Mouse (Mus musculus): Measurements from ENCODE around the gene Poc1a. TPM values are rescaled to one million over a fixed set of nuclear protein-coding genes. Genes with fewer than 3 reads are reported as not detected.

Gene Poc1a
- total and polyA plus RNA-seq, 3 experiments: 14.8 to 25.6 (median 20.2) TPM

DNA sequence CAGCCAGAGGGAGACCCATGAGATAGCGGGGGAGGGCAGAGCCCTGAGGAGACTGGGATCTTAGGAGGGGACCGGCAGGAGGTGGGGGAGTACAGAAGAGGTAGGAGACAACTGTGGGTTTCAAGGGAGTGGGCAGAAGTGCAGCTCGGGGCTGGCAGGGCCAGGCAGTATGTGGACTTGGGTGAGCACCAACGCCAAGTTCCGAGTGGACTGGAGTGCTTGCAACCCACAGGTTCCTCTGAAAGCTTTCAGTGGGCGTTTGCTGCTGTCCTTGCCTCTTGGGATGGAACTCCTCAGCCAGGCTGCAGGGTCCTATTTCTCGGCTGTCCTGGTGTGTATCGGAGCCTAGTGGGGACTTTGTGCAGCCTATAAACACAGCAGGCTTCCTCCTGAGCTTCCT, 9.0 kb downstream of the Poc1a start:
- DNase-seq (ENCODE audit: low spot score) (no peak), ATAC-seq (ENCODE audit: extremely low read depth, insufficient number of reproducible peaks, low FRiP score, poor library complexity, severe bottlenecking) (no peak)
- peaks cover 91% of the 10 kb centered on the region for H3K36me3 ChIP-seq (replicated peaks)
- no peaks in the 10 kb centered on the region for H3K27me3 ChIP-seq (ENCODE audit: insufficient read depth, low read length)
- H3K4me1 ChIP-seq (ENCODE audit: insufficient read depth, low read depth, low read length): no peaks in the 10 kb centered on the region
- H3K4me3 ChIP-seq (ENCODE audit: low read depth, low read length): no peak overlapping the region
- H3K9me3 ChIP-seq (replicated peaks): no peaks in the 10 kb centered on the region
- no peak for TF ChIP-seq GATA1 (IDR thresholded peaks at IDR 0.05; ENCODE audit: borderline replicate concordance, low read length)
- TF ChIP-seq CTCF (IDR thresholded peaks at IDR 0.05; ENCODE audit: low read depth, low read length): no peak
- no peak for TF ChIP-seq POLR2AphosphoS5 (IDR thresholded peaks at IDR 0.05; ENCODE audit: insufficient replicate concordance, low read depth, low read length)
- no peak for TF ChIP-seq GATA2 (IDR thresholded peaks at IDR 0.05; ENCODE audit: borderline replicate concordance, low read depth, low read length)
- TF ChIP-seq TAL1 (conservative IDR thresholded peaks at IDR 0.05; ENCODE audit: low read depth, low read length): no peak

DNA sequence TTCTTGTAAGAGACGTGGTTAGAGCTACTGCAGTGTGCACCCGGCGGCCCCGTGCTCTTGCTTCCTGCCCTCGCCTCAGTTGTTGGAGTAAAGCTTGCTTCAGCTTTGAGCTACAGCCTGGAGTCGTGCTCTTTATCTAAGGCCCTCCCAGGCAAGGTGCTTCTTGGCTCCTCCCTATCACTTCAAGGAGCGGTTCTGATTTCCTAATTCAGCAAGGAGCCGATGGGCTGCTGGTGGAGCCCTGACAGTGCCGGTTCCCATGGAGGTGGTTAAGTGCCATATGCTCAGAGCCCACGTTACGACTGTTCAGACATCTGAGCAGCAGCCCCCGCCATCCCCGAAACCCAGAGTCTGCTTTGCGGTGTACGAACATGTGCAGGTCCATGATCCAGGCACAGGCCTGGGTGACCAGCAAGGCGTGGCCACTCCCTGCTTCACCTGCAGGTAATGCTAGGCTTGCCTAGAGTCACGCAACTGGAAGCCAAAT, 9.8 kb downstream of the Poc1a start:
- H3K36me3 ChIP-seq (replicated peaks): peaks cover 93% of the 10 kb centered on the region
- no peaks in the 10 kb centered on the region for H3K27me3 ChIP-seq (ENCODE audit: insufficient read depth, low read length)
- no peak overlapping the region for H3K4me3 ChIP-seq (ENCODE audit: low read depth, low read length)
- no peaks in the 10 kb centered on the region for H3K4me1 ChIP-seq (ENCODE audit: insufficient read depth, low read depth, low read length)
- H3K9me3 ChIP-seq (replicated peaks): no peaks in the 10 kb centered on the region
- DNase-seq (ENCODE audit: low spot score) (no peak), ATAC-seq (ENCODE audit: extremely low read depth, insufficient number of reproducible peaks, low FRiP score, poor library complexity, severe bottlenecking) (no peak)
- no peak for TF ChIP-seq POLR2AphosphoS5 (IDR thresholded peaks at IDR 0.05; ENCODE audit: insufficient replicate concordance, low read depth, low read length)
- no peak for TF ChIP-seq CTCF (IDR thresholded peaks at IDR 0.05; ENCODE audit: low read depth, low read length)
- TF ChIP-seq TAL1 (conservative IDR thresholded peaks at IDR 0.05; ENCODE audit: low read depth, low read length): no peak
- TF ChIP-seq GATA1 (IDR thresholded peaks at IDR 0.05; ENCODE audit: borderline replicate concordance, low read length): no peak

DNA sequence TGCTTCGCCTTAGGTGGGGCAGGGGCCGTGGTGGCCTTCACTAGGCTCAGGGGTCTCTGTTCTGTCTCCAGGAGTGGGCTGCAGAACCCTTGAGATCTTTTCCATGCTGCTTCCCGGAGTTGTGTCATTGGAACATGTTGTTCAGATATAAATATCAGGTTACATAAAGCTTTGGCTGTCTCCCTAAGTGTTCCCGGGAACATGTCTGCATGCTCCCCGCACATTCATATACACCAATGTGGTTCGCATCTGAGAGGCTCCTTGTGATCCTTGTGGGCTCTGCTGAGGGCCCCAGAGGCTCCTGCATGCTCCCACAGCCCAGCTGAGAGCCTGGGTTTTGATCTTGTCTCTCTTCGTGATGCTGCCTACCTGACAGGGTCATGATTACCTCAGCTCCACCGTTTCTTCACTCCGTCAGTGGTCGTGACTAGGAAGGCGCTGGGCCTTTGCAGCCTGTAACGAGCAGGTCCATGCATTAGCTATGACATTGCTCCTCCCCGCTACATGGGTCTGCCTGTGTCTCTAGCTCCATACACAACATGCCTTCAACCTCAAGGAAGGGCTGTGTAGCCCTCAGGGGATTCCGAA, 12.8 kb downstream of the Poc1a start:
- Histone ChIP-seq H3K27me3 (ENCODE audit: insufficient read depth, low read length) (no peaks in the 10 kb centered on the region), H3K36me3 (replicated peaks) (peaks cover 93% of the 10 kb centered on the region), H3K4me1 (ENCODE audit: insufficient read depth, low read depth, low read length) (no peaks in the 10 kb centered on the region), H3K9me3 (replicated peaks) (no peaks in the 10 kb centered on the region), H3K4me3 (ENCODE audit: low read depth, low read length) (no peak overlapping the region)
- ATAC-seq (ENCODE audit: extremely low read depth, insufficient number of reproducible peaks, low FRiP score, poor library complexity, severe bottlenecking) (no peak), DNase-seq (ENCODE audit: low spot score) (no peak)
- TF ChIP-seq GATA1 (IDR thresholded peaks at IDR 0.05; ENCODE audit: borderline replicate concordance, low read length) (no peak), TAL1 (conservative IDR thresholded peaks at IDR 0.05; ENCODE audit: low read depth, low read length) (no peak), CTCF (IDR thresholded peaks at IDR 0.05; ENCODE audit: low read depth, low read length) (no peak), GATA2 (IDR thresholded peaks at IDR 0.05; ENCODE audit: borderline replicate concordance, low read depth, low read length) (no peak), POLR2AphosphoS5 (IDR thresholded peaks at IDR 0.05; ENCODE audit: insufficient replicate concordance, low read depth, low read length) (no peak)

DNA sequence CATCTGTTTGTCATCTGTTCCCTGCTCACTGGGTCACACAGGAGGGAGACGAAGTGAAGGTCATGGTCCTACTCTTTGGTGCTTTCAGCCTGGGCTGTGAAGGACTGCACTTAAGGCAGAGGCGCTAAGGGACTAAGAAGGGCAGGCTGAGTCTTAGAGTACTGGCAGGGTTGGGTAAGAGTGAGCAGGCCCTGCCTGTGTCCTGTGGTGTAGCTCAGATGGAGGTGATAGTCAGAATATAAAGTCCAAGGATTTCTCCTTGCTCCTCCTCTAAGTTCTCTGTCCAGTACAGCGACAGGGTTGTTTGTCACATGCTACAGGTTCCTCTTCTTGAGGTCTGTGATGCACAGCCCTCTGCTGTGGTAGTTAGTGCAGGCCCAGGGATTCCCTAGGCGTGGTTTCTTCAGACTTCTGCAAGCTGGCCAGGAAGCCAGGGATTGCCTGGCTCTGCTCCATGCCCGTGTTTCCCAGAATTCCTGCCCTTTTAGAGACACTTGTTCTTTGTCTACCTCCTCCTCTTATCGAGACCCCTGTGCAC, 15.8 kb downstream of the Poc1a start:
- no peaks in the 10 kb centered on the region for H3K27me3 ChIP-seq (ENCODE audit: insufficient read depth, low read length)
- no peak for TF ChIP-seq GATA2 (IDR thresholded peaks at IDR 0.05; ENCODE audit: borderline replicate concordance, low read depth, low read length)
- no peak for TF ChIP-seq CTCF (IDR thresholded peaks at IDR 0.05; ENCODE audit: low read depth, low read length)
- no peak for TF ChIP-seq TAL1 (conservative IDR thresholded peaks at IDR 0.05; ENCODE audit: low read depth, low read length)
- TF ChIP-seq POLR2AphosphoS5 (IDR thresholded peaks at IDR 0.05; ENCODE audit: insufficient replicate concordance, low read depth, low read length): no peak
- no peak for TF ChIP-seq GATA1 (IDR thresholded peaks at IDR 0.05; ENCODE audit: borderline replicate concordance, low read length)
- no peak overlapping the region for H3K4me3 ChIP-seq (ENCODE audit: low read depth, low read length)
- ATAC-seq (ENCODE audit: extremely low read depth, insufficient number of reproducible peaks, low FRiP score, poor library complexity, severe bottlenecking) (no peak), DNase-seq (ENCODE audit: low spot score) (no peak)
- no peaks in the 10 kb centered on the region for H3K9me3 ChIP-seq (replicated peaks)
- H3K4me1 ChIP-seq (ENCODE audit: insufficient read depth, low read depth, low read length): no peaks in the 10 kb centered on the region
- peaks cover 96% of the 10 kb centered on the region for H3K36me3 ChIP-seq (replicated peaks)

DNA sequence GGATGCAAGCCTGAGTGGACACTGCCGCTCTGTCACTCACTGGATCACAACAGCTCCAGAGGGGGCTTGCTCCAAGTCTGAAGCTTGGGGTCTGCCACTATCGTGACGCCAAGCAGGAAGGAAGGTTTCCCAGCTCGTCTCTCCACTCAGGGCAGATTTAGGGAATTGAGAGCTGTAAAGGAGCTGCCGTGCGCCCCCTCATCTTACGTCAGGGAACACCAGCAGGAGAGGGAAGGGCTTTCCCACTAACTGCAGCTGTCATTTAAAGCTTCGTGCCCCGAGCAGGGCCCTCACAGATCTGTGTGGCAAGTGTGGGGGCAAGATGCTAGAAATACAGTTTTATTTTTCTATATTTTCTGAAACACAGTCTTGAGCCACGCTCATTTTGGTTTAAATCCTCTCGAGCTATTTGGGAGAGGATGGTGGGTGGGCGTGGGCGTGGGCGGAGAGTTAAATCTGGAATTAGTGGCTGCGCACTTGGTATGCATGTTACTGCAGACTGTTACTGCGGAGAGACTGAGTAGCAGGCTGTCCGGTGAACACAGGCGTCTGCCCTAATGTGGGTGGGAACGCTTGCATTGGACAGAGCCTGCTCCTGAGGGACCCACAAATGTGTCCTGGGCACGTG, 19.4 kb downstream of the Poc1a start:
- no peak for ATAC-seq (ENCODE audit: extremely low read depth, insufficient number of reproducible peaks, low FRiP score, poor library complexity, severe bottlenecking)
- Histone ChIP-seq H3K9me3 (replicated peaks) (no peaks in the 10 kb centered on the region), H3K36me3 (replicated peaks) (peaks cover 99% of the 10 kb centered on the region), H3K4me1 (ENCODE audit: insufficient read depth, low read depth, low read length) (no peaks in the 10 kb centered on the region), H3K27me3 (ENCODE audit: insufficient read depth, low read length) (no peaks in the 10 kb centered on the region), H3K4me3 (ENCODE audit: low read depth, low read length) (no peak overlapping the region)
- no peak for TF ChIP-seq CTCF (IDR thresholded peaks at IDR 0.05; ENCODE audit: low read depth, low read length)
- no peak for TF ChIP-seq GATA1 (IDR thresholded peaks at IDR 0.05; ENCODE audit: borderline replicate concordance, low read length)
- TF ChIP-seq POLR2AphosphoS5 (IDR thresholded peaks at IDR 0.05; ENCODE audit: insufficient replicate concordance, low read depth, low read length): no peak
- TF ChIP-seq TAL1 (conservative IDR thresholded peaks at IDR 0.05; ENCODE audit: low read depth, low read length): no peak
- no peak for TF ChIP-seq GATA2 (IDR thresholded peaks at IDR 0.05; ENCODE audit: borderline replicate concordance, low read depth, low read length)
- DNase-seq (ENCODE audit: low spot score): no peak

DNA sequence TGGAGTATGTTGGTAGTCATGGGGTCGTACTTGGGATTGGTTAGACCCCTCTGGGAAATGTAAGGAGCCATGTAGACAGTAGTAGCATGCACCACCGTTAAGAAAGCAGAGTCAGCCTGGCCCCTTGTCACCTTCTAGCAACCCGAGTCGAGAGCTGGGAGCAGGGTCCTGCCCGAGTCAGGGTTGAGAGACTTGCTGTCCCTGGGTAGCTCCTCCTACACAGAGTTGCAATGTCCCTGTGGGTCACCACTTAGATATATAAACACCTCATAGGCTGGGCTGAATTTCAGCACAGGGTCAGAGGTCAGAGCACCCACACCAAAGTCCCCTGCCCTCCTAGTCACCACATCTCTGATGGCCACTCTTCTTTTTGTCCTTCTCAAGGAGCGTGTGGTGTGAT, 20.1 kb downstream of the Poc1a start:
- ATAC-seq (ENCODE audit: extremely low read depth, insufficient number of reproducible peaks, low FRiP score, poor library complexity, severe bottlenecking): no peak
- no peak for DNase-seq (ENCODE audit: low spot score)
- H3K4me3 ChIP-seq (ENCODE audit: low read depth, low read length): no peak overlapping the region
- H3K9me3 ChIP-seq (replicated peaks): no peaks in the 10 kb centered on the region
- H3K27me3 ChIP-seq (ENCODE audit: insufficient read depth, low read length): no peaks in the 10 kb centered on the region
- no peaks in the 10 kb centered on the region for H3K4me1 ChIP-seq (ENCODE audit: insufficient read depth, low read depth, low read length)
- TF ChIP-seq POLR2AphosphoS5 (IDR thresholded peaks at IDR 0.05; ENCODE audit: insufficient replicate concordance, low read depth, low read length): no peak
- no peak for TF ChIP-seq GATA1 (IDR thresholded peaks at IDR 0.05; ENCODE audit: borderline replicate concordance, low read length)
- TF ChIP-seq CTCF (IDR thresholded peaks at IDR 0.05; ENCODE audit: low read depth, low read length): no peak
- no peak for TF ChIP-seq GATA2 (IDR thresholded peaks at IDR 0.05; ENCODE audit: borderline replicate concordance, low read depth, low read length)
- no peak for TF ChIP-seq TAL1 (conservative IDR thresholded peaks at IDR 0.05; ENCODE audit: low read depth, low read length)
- peaks cover 98% of the 10 kb centered on the region for H3K36me3 ChIP-seq (replicated peaks)

All from G1E (cell line).